Mouse (Mus musculus) embryonic facial prominence, embryonic 14.5 days (tissue): Measurements from ENCODE around the gene Fam135a. TPM values are rescaled to one million over a fixed set of nuclear protein-coding genes. Genes with fewer than 3 reads are reported as not detected.

Experiments used
- ATAC-seq: fragments of 200-750 bp; cut with Nextera tagmentation; 2 replicates; pipeline ENCODE4 v1.8.0; 2017; ENCODE audit warnings: low read depth, moderate number of reproducible peaks, moderate TSS enrichment
- DNase-seq: peaks from one replicate; pipeline ENCODE4 v3.0.0-alpha.2; 2015; ENCODE audit warnings: low spot score
- H3K27ac ChIP-seq: fragments of 300-500 bp; sonication (generic); replicated peaks from 2 replicates; pipeline ENCODE4 v1.5.1; 2014; ENCODE audit warnings: low read depth, mild to moderate bottlenecking, low read length, moderate library complexity
- H3K27me3 ChIP-seq: fragments of 300-500 bp; sonication (generic); replicated peaks from 2 replicates; pipeline ENCODE4 v1.6.1; 2014; ENCODE audit warnings: low read length; ENCODE audit not compliant: control insufficient read depth, insufficient read depth
- H3K36me3 ChIP-seq: fragments of 300-500 bp; sonication (generic); 2 replicates; pipeline ENCODE4 v1.6.1; 2014; ENCODE audit warnings: low read length, mixed read lengths; ENCODE audit not compliant: control insufficient read depth, insufficient read depth
- H3K4me1 ChIP-seq: fragments of 300-500 bp; sonication (generic); 2 replicates; pipeline ENCODE4 v1.6.1; 2014; ENCODE audit warnings: antibody characterized with exemption, low read length; ENCODE audit not compliant: control insufficient read depth, insufficient read depth
- H3K4me2 ChIP-seq: fragments of 300-500 bp; sonication (generic); 2 replicates; pipeline ENCODE4 v1.6.1; 2014; ENCODE audit warnings: low read depth, mild to moderate bottlenecking, low read length, moderate library complexity, mixed read lengths
- H3K4me3 ChIP-seq: fragments of 300-500 bp; sonication (generic); 2 replicates; pipeline ENCODE4 v1.5.1; 2014; ENCODE audit warnings: low read depth, mild to moderate bottlenecking, low read length
- H3K9ac ChIP-seq: fragments of 300-500 bp; sonication (generic); 2 replicates; pipeline ENCODE4 v1.6.1; 2014; ENCODE audit warnings: low read depth, mild to moderate bottlenecking, low read length, moderate library complexity, mixed read lengths
- H3K9me3 ChIP-seq: fragments of 300-500 bp; sonication (generic); 2 replicates; pipeline ENCODE4 v1.6.1; 2016; ENCODE audit warnings: low read length; ENCODE audit not compliant: control insufficient read depth
- WGBS: fragments of 180-500 bp; shearing (Covaris S2); extraction: QIAGEN DNeasy Blood & Tissue Kit; methylation state at CpG from one replicate; pipeline ENCODE4 v1.1.7; 2014; 5-methylcytosine and 5-hydroxymethylcytosine counted together
- polyA plus RNA-seq: library from polyadenylated mRNA; unstranded; fragments of >200 nt; fragmentation: Nextera tagmentation; extraction: Ambion mirVana; gene quantifications from 2 replicates; pipeline ENCODE4 v1.2.1, GENCODE M21; 2014

The Fam135a gene
- polyA plus RNA-seq, 1 experiment from 2014 or later: 25.5 TPM

DNA sequence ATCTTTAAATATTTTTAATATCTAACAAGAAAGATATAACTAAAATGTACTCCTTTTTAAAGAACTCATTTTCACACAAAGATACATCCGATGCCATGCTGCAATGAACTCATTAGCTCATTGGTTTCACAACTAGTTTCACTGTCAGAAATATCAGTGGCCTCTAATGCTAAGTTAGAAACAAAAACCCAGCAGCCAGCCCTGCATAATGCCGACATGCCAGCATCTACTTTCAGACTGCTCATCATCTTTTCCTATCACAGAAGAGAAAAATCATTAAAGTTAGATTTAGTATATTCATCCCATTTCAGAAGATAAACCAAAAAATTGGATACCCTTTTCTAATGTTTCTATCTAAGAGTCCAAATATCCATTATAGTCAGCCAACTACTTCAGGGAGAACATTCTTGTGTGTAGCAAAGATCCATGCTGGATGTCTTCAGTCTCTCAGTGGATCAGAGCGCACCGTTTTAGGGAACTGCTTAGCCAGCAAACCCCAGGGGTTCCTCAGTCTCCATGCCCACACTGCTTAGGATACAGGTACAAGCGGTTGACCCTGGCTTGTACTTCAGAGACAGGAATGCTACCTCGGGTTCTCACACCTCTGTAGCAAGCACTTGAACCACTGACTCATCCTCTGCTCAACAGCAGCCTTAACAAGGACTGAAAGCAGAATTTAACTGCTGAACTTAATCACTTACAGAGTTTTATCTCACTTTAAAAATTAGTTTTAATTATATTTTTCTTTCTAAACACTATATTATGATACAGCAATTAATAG lies 53.2 kb downstream of the Fam135a start:
- WGBS: 76% methylated on average over 6 of the region's 6 CpGs
- Histone ChIP-seq H3K27ac (no peak overlapping the region), H3K36me3 (peaks cover 33% of the 10 kb centered on the region; the same call in 1 of the 2 replicates), H3K9ac (no peak overlapping the region), H3K4me1 (no peaks in the 10 kb centered on the region), H3K27me3 (no peaks in the 10 kb centered on the region), H3K9me3 (no peaks in the 10 kb centered on the region), H3K4me2 (no peak overlapping the region), H3K4me3 (no peak overlapping the region)
- ATAC-seq (no peak), DNase-seq (no peak)

- Histone ChIP-seq H3K9ac (no peak overlapping the region), H3K4me2 (no peak overlapping the region), H3K4me1 (no peaks in the 10 kb centered on the region), H3K9me3 (no peaks in the 10 kb centered on the region), H3K27me3 (no peaks in the 10 kb centered on the region), H3K27ac (no peak overlapping the region), H3K4me3 (no peak overlapping the region), H3K36me3 (peaks cover 21% of the 10 kb centered on the region; the same call in 1 of the 2 replicates)
- 68% methylated on average over 5 of the region's 5 CpGs for WGBS
- DNase-seq: no peak
- no peak for ATAC-seq
Observed at GRCm38 (mm10) chr1:24045627-24046026, 54.5 kb downstream of the Fam135a start.

GRCm38 (mm10) chr1:24043007-24043406 lies 57.1 kb downstream of the Fam135a start:
- H3K4me1 ChIP-seq: no peaks in the 10 kb centered on the region

GRCm38 (mm10) chr1:24033759-24034423 lies 66.2 kb downstream of the Fam135a start:
- WGBS: 86% methylated on average over 2 of the region's 2 CpGs
- DNase-seq: peak; percentile 16
- H3K4me3 ChIP-seq: no peak overlapping the region
- H3K36me3 ChIP-seq: peaks cover 27% of the 10 kb centered on the region
- no peaks in the 10 kb centered on the region for H3K4me1 ChIP-seq
- H3K4me2 ChIP-seq: no peak overlapping the region
- no peak overlapping the region for H3K9ac ChIP-seq
- no peak for ATAC-seq
- no peaks in the 10 kb centered on the region for H3K27me3 ChIP-seq
- H3K9me3 ChIP-seq: no peaks in the 10 kb centered on the region
- H3K27ac ChIP-seq: no peak overlapping the region

More at GRCm38 (mm10) chr1:24043007-24043406, 57.1 kb downstream of the Fam135a start:
- Histone ChIP-seq H3K27ac (no peak overlapping the region), H3K36me3 (peaks cover 21% of the 10 kb centered on the region), H3K9me3 (no peaks in the 10 kb centered on the region), H3K4me2 (no peak overlapping the region), H3K9ac (no peak overlapping the region), H3K27me3 (no peaks in the 10 kb centered on the region), H3K4me3 (no peak overlapping the region)
- ATAC-seq (no peak), DNase-seq (no peak)
- WGBS: 86% methylated on average over 5 of the region's 5 CpGs

GRCm38 (mm10) chr1:24010821-24011220 lies 89.3 kb downstream of the Fam135a start:
- no peaks in the 10 kb centered on the region for H3K9me3 ChIP-seq
- no peak overlapping the region for H3K4me3 ChIP-seq
- H3K27me3 ChIP-seq: no peaks in the 10 kb centered on the region
- H3K9ac ChIP-seq: no peak overlapping the region
- H3K4me1 ChIP-seq: no peaks in the 10 kb centered on the region
- WGBS: 95% methylated on average over 6 of the region's 6 CpGs
- ATAC-seq (no peak), DNase-seq (no peak)
- H3K4me2 ChIP-seq: no peak overlapping the region
- H3K36me3 ChIP-seq: peaks cover 21% of the 10 kb centered on the region
- no peak overlapping the region for H3K27ac ChIP-seq

- no peaks in the 10 kb centered on the region for H3K27me3 ChIP-seq
- peaks cover 15% of the 10 kb centered on the region for H3K36me3 ChIP-seq
- H3K4me3 ChIP-seq: no peak overlapping the region
- H3K27ac ChIP-seq: no peak overlapping the region
- DNase-seq (no peak), ATAC-seq (no peak)
- H3K9me3 ChIP-seq: no peaks in the 10 kb centered on the region
- no peaks in the 10 kb centered on the region for H3K4me1 ChIP-seq
- no peak overlapping the region for H3K9ac ChIP-seq
- 88% methylated on average over 6 of the region's 6 CpGs for WGBS
- H3K4me2 ChIP-seq: no peak overlapping the region
Observed at GRCm38 (mm10) chr1:24010016-24010415, 90.1 kb downstream of the Fam135a start.

GRCm38 (mm10) chr1:24007621-24008020 lies 92.5 kb downstream of the Fam135a start:
- no peaks in the 10 kb centered on the region for H3K4me1 ChIP-seq
- ATAC-seq (no peak), DNase-seq (no peak)
- no peak overlapping the region for H3K9ac ChIP-seq
- no peak overlapping the region for H3K4me3 ChIP-seq
- no peaks in the 10 kb centered on the region for H3K9me3 ChIP-seq
- no peaks in the 10 kb centered on the region for H3K27me3 ChIP-seq
- peaks cover 1% of the 10 kb centered on the region; the same call in 1 of the 2 replicates for H3K36me3 ChIP-seq
- H3K27ac ChIP-seq: no peak overlapping the region
- 87% methylated on average over 8 of the region's 8 CpGs for WGBS
- no peak overlapping the region for H3K4me2 ChIP-seq

GRCm38 (mm10) chr1:24005070-24005804 lies 94.9 kb downstream of the Fam135a start, which contains the start of gene Sdhaf4:
Gene Sdhaf4 (minus strand): TSS chr1:24005656.
- no peaks in the 10 kb centered on the region for H3K9me3 ChIP-seq
- peak within 1 kb of the TSS; percentile 60 for H3K4me2 ChIP-seq
- peaks cover 12% of the 10 kb centered on the region; the same call in 1 of the 2 replicates for H3K36me3 ChIP-seq
- DNase-seq: peak; percentile 95
- peak within 1 kb of the TSS; percentile 82 for H3K9ac ChIP-seq
- peak within 1 kb of the TSS; percentile 88 for H3K27ac ChIP-seq
- 2% methylated on average over 46 of the region's 47 CpGs for WGBS
- H3K4me1 ChIP-seq: no peaks in the 10 kb centered on the region
- no peaks in the 10 kb centered on the region for H3K27me3 ChIP-seq
- peak; percentile 97 for ATAC-seq
- H3K4me3 ChIP-seq: peak within 1 kb of the TSS; percentile 55
